Mouse (Mus musculus) kidney, embryonic 15.5 days (tissue): ENCODE results near the gene Abtb1. TPM values are rescaled to one million over a fixed set of nuclear protein-coding genes. Genes with fewer than 3 reads are reported as not detected.

Experiments
- ATAC-seq: fragments of 200-750 bp; cut with Nextera tagmentation; replicated peaks from 2 replicates; pipeline ENCODE4 v1.8.0; 2017; ENCODE audit warnings: moderate TSS enrichment; ENCODE audit not compliant: low FRiP score
- H3K27ac ChIP-seq: fragments of 300-500 bp; sonication (generic); 2 replicates; pipeline ENCODE4 v1.5.1; 2015; ENCODE audit warnings: mild to moderate bottlenecking, inconsistent platforms
- H3K27me3 ChIP-seq: fragments of 300-500 bp; sonication (generic); 2 replicates; pipeline ENCODE4 v1.6.1; 2015; ENCODE audit warnings: inconsistent platforms
- H3K36me3 ChIP-seq: fragments of 300-500 bp; sonication (generic); 2 replicates; pipeline ENCODE4 v1.6.1; 2015; ENCODE audit warnings: inconsistent platforms
- H3K4me1 ChIP-seq: fragments of 300-500 bp; sonication (generic); 2 replicates; pipeline ENCODE4 v1.6.1; 2015; ENCODE audit warnings: inconsistent platforms
- H3K4me2 ChIP-seq: fragments of 300-500 bp; sonication (generic); 2 replicates; pipeline ENCODE4 v1.6.1; 2015; ENCODE audit warnings: moderate library complexity, mild to moderate bottlenecking, inconsistent platforms
- H3K4me3 ChIP-seq: fragments of 300-500 bp; sonication (generic); replicated peaks from 2 replicates; pipeline ENCODE4 v1.5.1; 2015; ENCODE audit warnings: mild to moderate bottlenecking, inconsistent platforms
- H3K9ac ChIP-seq: fragments of 300-500 bp; sonication (generic); 2 replicates; pipeline ENCODE4 v1.6.1; 2015; ENCODE audit warnings: mild to moderate bottlenecking, inconsistent platforms
- H3K9me3 ChIP-seq: fragments of 300-500 bp; sonication (generic); replicated peaks from 2 replicates; pipeline ENCODE4 v1.6.1; 2016; ENCODE audit warnings: inconsistent platforms
- WGBS: fragments of 180-500 bp; shearing (Covaris S2); methylation state at CpG from one replicate; pipeline ENCODE4 v1.1.7; 2015; ENCODE audit warnings: mixed read lengths; 5-methylcytosine and 5-hydroxymethylcytosine counted together
- polyA plus RNA-seq: library from polyadenylated mRNA; unstranded; fragments of >200 nt; fragmentation: Nextera tagmentation; extraction: Ambion mirVana; gene quantifications from 2 replicates; pipeline ENCODE4 v1.2.1, GENCODE M21; 2015

The Abtb1 gene
- polyA plus RNA-seq, 1 experiment from 2014 or later = 32.4 TPM

- H3K4me1 ChIP-seq = peaks cover 43% of the 10 kb centered on the region
- WGBS = 22% methylated on average over 7 of the region's 7 CpGs
- ATAC-seq = no peak
- no peaks in the 10 kb centered on the region for H3K27me3 ChIP-seq
- H3K9ac ChIP-seq = no peak overlapping the region
- H3K4me3 ChIP-seq = no peak overlapping the region
- H3K36me3 ChIP-seq = no peaks in the 10 kb centered on the region
- H3K9me3 ChIP-seq = no peaks in the 10 kb centered on the region
- H3K4me2 ChIP-seq = no peak overlapping the region
- peak overlapping the region; percentile 88 for H3K27ac ChIP-seq
These were observed 30.4 kb downstream of the Abtb1 start for GRCm38 (mm10) chr6:88811396-88811795.

GRCm38 (mm10) chr6:88810291-88810690 lies 31.5 kb downstream of the Abtb1 start:
- no peaks in the 10 kb centered on the region for H3K36me3 ChIP-seq
- H3K4me2 ChIP-seq = no peak overlapping the region
- ATAC-seq = no peak
- H3K27me3 ChIP-seq = no peaks in the 10 kb centered on the region
- 0 out of 2 replicates have a peak overlapping the region, but pooled peaks have one; percentile 41 for H3K27ac ChIP-seq
- WGBS = 22% methylated on average over 3 of the region's 3 CpGs
- no peak overlapping the region for H3K9ac ChIP-seq
- no peaks in the 10 kb centered on the region for H3K9me3 ChIP-seq
- peaks cover 43% of the 10 kb centered on the region for H3K4me1 ChIP-seq
- no peak overlapping the region for H3K4me3 ChIP-seq

- no peak overlapping the region for H3K4me3 ChIP-seq
- no peaks in the 10 kb centered on the region for H3K9me3 ChIP-seq
- H3K4me2 ChIP-seq = no peak overlapping the region
- ATAC-seq = no peak
- WGBS = 59% methylated on average over 23 of the region's 23 CpGs
- H3K9ac ChIP-seq = no peak overlapping the region
- no peaks in the 10 kb centered on the region for H3K27me3 ChIP-seq
- H3K36me3 ChIP-seq = no peaks in the 10 kb centered on the region
- peaks cover 43% of the 10 kb centered on the region for H3K4me1 ChIP-seq
- H3K27ac ChIP-seq = 0 out of 2 replicates have a peak overlapping the region, but pooled peaks have one; percentile 41
These were observed 32.4 kb downstream of the Abtb1 start for GRCm38 (mm10) chr6:88809091-88810037.

GRCm38 (mm10) chr6:88804966-88805577 lies 36.7 kb downstream of the Abtb1 start:
- no peak overlapping the region for H3K4me3 ChIP-seq
- peaks cover 26% of the 10 kb centered on the region for H3K4me1 ChIP-seq
- 86% methylated on average over 17 of the region's 17 CpGs for WGBS
- no peaks in the 10 kb centered on the region for H3K9me3 ChIP-seq
- no peaks in the 10 kb centered on the region for H3K27me3 ChIP-seq
- no peak overlapping the region for H3K9ac ChIP-seq
- no peaks in the 10 kb centered on the region for H3K36me3 ChIP-seq
- no peak overlapping the region for H3K4me2 ChIP-seq
- no peak for ATAC-seq
- H3K27ac ChIP-seq = no peak overlapping the region

GRCm38 (mm10) chr6:88803957-88804695 lies 37.7 kb downstream of the Abtb1 start:
- 84% methylated on average over 4 of the region's 4 CpGs for WGBS
- Histone ChIP-seq H3K36me3 (no peaks in the 10 kb centered on the region), H3K4me3 (no peak overlapping the region), H3K27me3 (no peaks in the 10 kb centered on the region), H3K9me3 (no peaks in the 10 kb centered on the region), H3K27ac (no peak overlapping the region), H3K4me1 (peaks cover 17% of the 10 kb centered on the region), H3K9ac (no peak overlapping the region), H3K4me2 (no peak overlapping the region)
- no peak for ATAC-seq

GRCm38 (mm10) chr6:88803051-88803450 lies 38.7 kb downstream of the Abtb1 start:
- Histone ChIP-seq H3K27me3 (no peaks in the 10 kb centered on the region), H3K36me3 (no peaks in the 10 kb centered on the region), H3K4me2 (no peak overlapping the region), H3K4me1 (peaks cover 15% of the 10 kb centered on the region), H3K9ac (no peak overlapping the region), H3K27ac (no peak overlapping the region), H3K4me3 (no peak overlapping the region), H3K9me3 (no peaks in the 10 kb centered on the region)
- ATAC-seq = no peak
- 82% methylated on average over 7 of the region's 7 CpGs for WGBS

- ATAC-seq = peak; percentile 40; the same call in 1 of the 2 replicates
- Histone ChIP-seq H3K4me1 (peaks cover 10% of the 10 kb centered on the region), H3K27ac (no peak overlapping the region), H3K9ac (no peak overlapping the region), H3K4me2 (no peak overlapping the region), H3K4me3 (no peak overlapping the region), H3K27me3 (no peaks in the 10 kb centered on the region), H3K9me3 (no peaks in the 10 kb centered on the region), H3K36me3 (no peaks in the 10 kb centered on the region)
- WGBS = 28% methylated on average over 3 of the region's 3 CpGs
These were observed 41.0 kb downstream of the Abtb1 start for GRCm38 (mm10) chr6:88800735-88801134.

GRCm38 (mm10) chr6:88800191-88800590 lies 41.6 kb downstream of the Abtb1 start:
- Histone ChIP-seq H3K27me3 (no peaks in the 10 kb centered on the region), H3K36me3 (no peaks in the 10 kb centered on the region), H3K27ac (no peak overlapping the region), H3K9ac (no peak overlapping the region), H3K4me1 (peaks cover 12% of the 10 kb centered on the region), H3K4me3 (no peak overlapping the region), H3K4me2 (no peak overlapping the region), H3K9me3 (no peaks in the 10 kb centered on the region)
- WGBS = 85% methylated on average over 7 of the region's 7 CpGs
- no peak for ATAC-seq

- H3K4me1 ChIP-seq = peaks cover 47% of the 10 kb centered on the region
- WGBS = 39% methylated on average over 14 of the region's 14 CpGs
- no peaks in the 10 kb centered on the region for H3K9me3 ChIP-seq
- no peak overlapping the region for H3K4me2 ChIP-seq
- no peak overlapping the region for H3K9ac ChIP-seq
- no peak overlapping the region; the same call in 1 of the 2 replicates for H3K27ac ChIP-seq
- H3K4me3 ChIP-seq = no peak overlapping the region
- no peaks in the 10 kb centered on the region for H3K36me3 ChIP-seq
- no peaks in the 10 kb centered on the region for H3K27me3 ChIP-seq
- ATAC-seq = no peak
These were observed 47.2 kb downstream of the Abtb1 start for GRCm38 (mm10) chr6:88794561-88794971.

GRCm38 (mm10) chr6:88793872-88794271 lies 47.9 kb downstream of the Abtb1 start:
- Histone ChIP-seq H3K4me2 (no peak overlapping the region), H3K27ac (no peak overlapping the region), H3K36me3 (no peaks in the 10 kb centered on the region), H3K9me3 (no peaks in the 10 kb centered on the region), H3K27me3 (no peaks in the 10 kb centered on the region), H3K4me1 (peaks cover 54% of the 10 kb centered on the region), H3K4me3 (no peak overlapping the region), H3K9ac (no peak overlapping the region)
- ATAC-seq = no peak
- 81% methylated on average over 13 of the region's 13 CpGs for WGBS

- Histone ChIP-seq H3K4me2 (no peak overlapping the region), H3K27ac (no peak overlapping the region), H3K4me1 (peaks cover 60% of the 10 kb centered on the region), H3K27me3 (no peaks in the 10 kb centered on the region), H3K9me3 (no peaks in the 10 kb centered on the region), H3K9ac (no peak overlapping the region), H3K36me3 (no peaks in the 10 kb centered on the region), H3K4me3 (no peak overlapping the region)
- 68% methylated on average over 2 of the region's 2 CpGs for WGBS
- ATAC-seq = no peak
These were observed 48.5 kb downstream of the Abtb1 start for GRCm38 (mm10) chr6:88793243-88793642.
